Mouse (Mus musculus) midbrain, postnatal 0 days (tissue): Measurements from ENCODE around the gene Pgd. TPM values are rescaled to one million over a fixed set of nuclear protein-coding genes. Genes with fewer than 3 reads are reported as not detected.
A peak's percentile ranks its signal among the peaks of the same experiment; 100 is the strongest.

Source experiments
- ATAC-seq: fragments of 200-750 bp; cut with Nextera tagmentation; 2 replicates; pipeline ENCODE4 v1.8.0; 2017; ENCODE audit warnings: moderate number of reproducible peaks, mild to moderate bottlenecking, moderate TSS enrichment, moderate library complexity; ENCODE audit not compliant: low FRiP score
- DNase-seq: peaks from one replicate; pipeline ENCODE4 v3.0.0-alpha.2; 2015; ENCODE audit warnings: low spot score
- H3K27ac ChIP-seq: fragments of 300-500 bp; sonication (generic); 2 replicates; pipeline ENCODE4 v1.5.1; 2014; ENCODE audit warnings: low read depth, mild to moderate bottlenecking, low read length, mixed read lengths
- H3K27me3 ChIP-seq: fragments of 300-500 bp; sonication (generic); 2 replicates; pipeline ENCODE4 v1.6.1; 2014; ENCODE audit warnings: low read length, control low read depth, mixed read lengths; ENCODE audit not compliant: insufficient read depth
- H3K36me3 ChIP-seq: fragments of 300-500 bp; sonication (generic); 2 replicates; pipeline ENCODE4 v1.6.1; 2014; ENCODE audit warnings: low read length, control low read depth, mixed read lengths; ENCODE audit not compliant: insufficient read depth
- H3K4me1 ChIP-seq: fragments of 300-500 bp; sonication (generic); 2 replicates; pipeline ENCODE4 v1.6.1; 2014; ENCODE audit warnings: mild to moderate bottlenecking, control low read depth, antibody characterized with exemption, low read length, mixed read lengths; ENCODE audit not compliant: insufficient read depth
- H3K4me2 ChIP-seq: fragments of 300-500 bp; sonication (generic); 2 replicates; pipeline ENCODE4 v1.6.1; 2014; ENCODE audit warnings: low read depth, mild to moderate bottlenecking, low read length, mixed read lengths; ENCODE audit not compliant: poor library complexity, severe bottlenecking
- H3K4me3 ChIP-seq: fragments of 300-500 bp; sonication (generic); 2 replicates; pipeline ENCODE4 v1.5.1; 2014; ENCODE audit warnings: low read depth, mild to moderate bottlenecking, low read length, moderate library complexity
- H3K9ac ChIP-seq: fragments of 300-500 bp; sonication (generic); replicated peaks from 2 replicates; pipeline ENCODE4 v1.6.1; 2014; ENCODE audit warnings: mild to moderate bottlenecking, low read length, moderate library complexity, mixed read lengths; ENCODE audit not compliant: poor library complexity, severe bottlenecking
- H3K9me3 ChIP-seq: fragments of 300-500 bp; sonication (generic); 2 replicates; pipeline ENCODE4 v1.6.1; 2016; ENCODE audit warnings: low read length, control low read depth
- CTCF ChIP-seq: IDR thresholded peaks from 2 replicates; pipeline ENCODE4 v1.5.1; 2016; ENCODE audit warnings: antibody characterized with exemption, mild to moderate bottlenecking
- WGBS: fragments of 180-500 bp; shearing (Covaris S2); extraction: QIAGEN DNeasy Blood & Tissue Kit; methylation state at CpG from one replicate; pipeline ENCODE4 v1.1.7; 2014; 5-methylcytosine and 5-hydroxymethylcytosine counted together
- polyA plus RNA-seq: library from polyadenylated mRNA; unstranded; fragments of >200 nt; fragmentation: Nextera tagmentation; extraction: Ambion mirVana; gene quantifications from 2 replicates; pipeline ENCODE4 v1.2.1, GENCODE M21; 2015
- total RNA-seq: library from RNA; depleted of rRNA; stranded (reverse); fragments of >200 nt; gene quantifications from 2 replicates; pipeline ENCODE4 v1.2.3, GENCODE M21; 2014

The Pgd gene
- total and polyA plus RNA-seq, 2 experiments from 2014 or later, result 33.0 to 92.5 TPM

DNA sequence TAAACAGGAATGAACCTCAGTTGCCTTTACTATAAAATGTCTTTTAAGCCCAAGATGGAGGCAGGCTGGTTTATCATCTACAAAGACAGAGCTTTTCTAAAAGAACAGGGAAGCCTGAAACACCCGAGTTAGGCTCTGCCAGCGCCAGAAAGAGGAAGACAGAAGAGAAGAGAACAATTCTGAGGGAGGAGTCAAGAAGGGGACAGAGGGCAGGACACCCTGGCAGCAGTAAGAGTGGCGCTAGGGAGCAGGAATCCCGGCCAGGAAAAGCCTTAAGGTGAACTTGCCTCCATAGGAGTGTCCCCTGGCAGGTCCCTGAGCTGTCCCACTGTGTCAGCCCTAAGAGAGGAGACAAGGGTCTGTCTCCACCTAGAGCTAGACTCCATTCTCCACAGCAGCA is 23.0 kb downstream of the Pgd start:
- Histone ChIP-seq H3K4me2 (no peak overlapping the region), H3K4me1 (no peaks in the 10 kb centered on the region), H3K27me3 (no peaks in the 10 kb centered on the region), H3K27ac (no peak overlapping the region), H3K9me3 (no peaks in the 10 kb centered on the region), H3K4me3 (no peak overlapping the region), H3K36me3 (no peaks in the 10 kb centered on the region), H3K9ac (no peak overlapping the region)
- 41% methylated on average over 4 of the region's 4 CpGs for WGBS
- DNase-seq (no peak), ATAC-seq (no peak)
- no peak for TF ChIP-seq CTCF

DNA sequence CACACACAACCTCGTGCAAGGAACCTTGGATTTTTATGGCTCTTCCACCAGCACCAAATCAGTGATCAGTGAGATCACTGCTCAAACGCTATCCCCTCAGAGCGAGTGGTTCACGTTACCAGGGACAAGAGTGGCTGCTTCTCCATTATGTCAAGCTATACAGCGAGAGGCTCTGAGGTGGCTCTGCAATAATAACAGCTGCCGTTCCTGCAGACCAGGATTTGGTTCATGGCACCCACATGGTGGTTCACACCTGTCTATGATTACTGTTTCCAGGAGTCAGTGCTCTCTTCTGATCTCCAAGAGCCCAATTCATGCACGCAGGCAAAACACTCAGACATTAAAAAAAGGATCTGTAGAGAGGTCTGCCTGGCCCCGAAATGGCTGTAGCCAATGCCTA is 28.1 kb downstream of the Pgd start:
- 86% methylated on average over 8 of the region's 8 CpGs for WGBS
- TF ChIP-seq CTCF, result no peak
- H3K36me3 ChIP-seq, result no peaks in the 10 kb centered on the region
- H3K27me3 ChIP-seq, result no peaks in the 10 kb centered on the region
- no peak overlapping the region for H3K4me2 ChIP-seq
- ATAC-seq (no peak), DNase-seq (no peak)
- H3K9ac ChIP-seq, result no peak overlapping the region
- no peak overlapping the region for H3K4me3 ChIP-seq
- no peak overlapping the region for H3K27ac ChIP-seq
- H3K9me3 ChIP-seq, result no peaks in the 10 kb centered on the region
- H3K4me1 ChIP-seq, result peaks cover 4% of the 10 kb centered on the region; the same call in 1 of the 2 replicates

DNA sequence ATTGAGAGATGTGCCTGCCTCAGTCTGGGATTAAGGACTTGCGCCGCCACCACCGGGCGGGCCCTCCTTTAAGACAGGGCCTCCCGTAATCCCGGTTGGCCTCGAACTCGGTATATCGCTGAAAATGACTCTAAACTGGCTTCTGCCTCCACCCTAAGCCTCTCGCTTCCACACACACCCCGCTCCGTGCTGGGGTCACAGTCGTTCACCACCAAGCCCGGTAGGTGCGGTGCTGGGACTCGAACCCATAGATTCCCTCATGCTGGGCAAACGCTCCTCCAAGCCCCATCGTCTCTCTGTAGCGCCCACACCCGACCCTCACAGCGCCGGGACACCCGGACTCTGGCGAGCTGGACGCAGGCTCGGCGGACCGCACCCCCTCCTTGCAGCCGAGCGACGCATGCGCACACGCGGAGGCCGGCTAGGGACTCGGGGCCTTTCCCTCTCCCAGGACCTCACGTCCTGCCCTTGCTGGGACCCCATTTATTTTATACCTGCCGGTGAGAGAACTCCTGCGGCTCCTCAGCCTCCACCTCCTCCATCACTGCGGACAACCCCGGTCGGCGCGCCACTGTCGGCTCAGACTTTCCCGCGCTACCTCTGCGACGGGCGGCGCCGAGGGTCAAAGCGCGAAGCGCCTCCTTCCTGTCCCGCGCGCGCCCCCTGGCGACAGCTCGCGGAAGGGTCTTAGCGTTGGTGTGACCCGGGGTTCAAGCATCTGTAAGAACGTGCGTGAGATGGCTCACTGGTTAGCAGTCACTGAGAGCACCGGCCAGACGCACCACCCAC is 29.4 kb downstream of the Pgd start, which contains the start of gene Cenps:
Gene Cenps, minus strand, starts transcription at position 648 of the 789 bp plus-strand sequence.
- TF ChIP-seq CTCF, result peak; percentile 98

DNA sequence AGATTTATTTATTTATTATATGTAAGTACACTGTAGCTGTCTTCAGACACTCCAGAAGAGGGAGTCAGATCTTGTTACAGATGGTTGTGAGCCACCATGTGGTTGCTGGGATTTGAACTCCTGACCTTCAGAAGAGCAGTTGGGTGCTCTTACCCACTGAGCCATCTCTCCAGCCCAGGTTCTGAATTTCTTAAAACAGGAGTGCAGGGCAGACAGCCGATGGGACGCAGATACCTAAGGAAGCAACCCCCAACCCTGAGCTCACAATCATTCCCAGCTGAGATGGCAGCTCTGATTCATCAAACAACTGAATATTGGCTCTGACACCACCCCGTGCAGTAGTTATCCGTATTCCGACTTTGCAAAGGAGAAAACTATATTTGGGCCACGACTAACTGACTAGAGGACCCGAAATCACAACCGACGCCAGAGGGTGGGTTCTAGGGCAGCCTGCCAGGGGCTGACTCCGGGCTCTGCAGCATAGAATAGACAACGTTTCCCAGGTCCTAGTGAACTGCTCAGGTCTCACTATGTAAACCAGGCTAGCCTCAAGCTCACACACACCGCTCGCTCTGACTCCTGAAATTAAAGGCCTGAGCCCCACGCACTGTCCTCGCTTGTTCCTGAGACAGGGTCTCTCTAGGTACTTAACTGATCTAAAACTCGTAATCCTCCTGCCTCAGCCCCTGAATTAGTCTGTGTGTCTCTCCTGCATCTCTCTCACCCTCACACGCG is 30.3 kb downstream of the Pgd start:
- Histone ChIP-seq H3K27ac (no peak overlapping the region), H3K9ac (peak overlapping the region; percentile 75; the same call in 1 of the 2 replicates)
- no peak for ATAC-seq

More for the DNA sequence above, 29.4 kb downstream of the Pgd start, which contains the start of gene Cenps:
- H3K9ac ChIP-seq, result peak within 1 kb of the TSS; percentile 75
- H3K36me3 ChIP-seq, result no peaks in the 10 kb centered on the region
- peak within 1 kb of the TSS; percentile 62 for H3K4me3 ChIP-seq
- no peaks in the 10 kb centered on the region for H3K27me3 ChIP-seq
- peak within 1 kb of the TSS; percentile 60 for H3K4me2 ChIP-seq
- no peaks in the 10 kb centered on the region for H3K9me3 ChIP-seq
- ATAC-seq, result peak; percentile 86
- under 1% methylated on average over 68 of the region's 68 CpGs for WGBS
- peak within 1 kb of the TSS; percentile 38 for H3K27ac ChIP-seq
- peak; percentile 92 for DNase-seq
- peaks cover 4% of the 10 kb centered on the region; the same call in 1 of the 2 replicates for H3K4me1 ChIP-seq

DNA sequence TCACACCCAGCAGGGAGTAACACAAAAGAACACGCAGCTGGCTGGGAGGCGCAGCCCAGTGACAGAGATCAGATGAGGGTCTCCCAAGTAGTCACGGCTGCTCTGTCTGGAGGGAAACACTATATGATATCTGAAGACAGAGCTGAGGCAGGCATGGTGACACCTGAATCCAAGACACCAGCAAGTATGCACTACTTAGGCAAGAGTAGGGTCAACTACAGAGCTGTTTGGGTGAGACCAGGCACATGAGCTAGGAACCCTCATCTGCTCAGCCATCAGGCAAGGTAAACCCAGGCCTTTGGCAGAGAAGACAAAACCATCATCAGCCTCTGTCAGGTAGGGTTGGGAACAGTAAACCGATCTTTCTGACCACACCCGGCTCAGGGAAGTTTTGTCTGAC is 33.2 kb downstream of the Pgd start:
- no peak for TF ChIP-seq CTCF
- Histone ChIP-seq H3K36me3 (peaks cover 9% of the 10 kb centered on the region), H3K4me2 (no peak overlapping the region), H3K4me3 (no peak overlapping the region), H3K27ac (no peak overlapping the region), H3K27me3 (no peaks in the 10 kb centered on the region), H3K9ac (no peak overlapping the region), H3K9me3 (no peaks in the 10 kb centered on the region), H3K4me1 (peaks cover 4% of the 10 kb centered on the region; the same call in 1 of the 2 replicates)
- 86% methylated on average over 5 of the region's 5 CpGs for WGBS
- no peak for ATAC-seq
- no peak for DNase-seq

More for the DNA sequence above, 30.3 kb downstream of the Pgd start:
- no peaks in the 10 kb centered on the region for H3K9me3 ChIP-seq
- H3K4me1 ChIP-seq, result peaks cover 4% of the 10 kb centered on the region; the same call in 1 of the 2 replicates
- no peaks in the 10 kb centered on the region for H3K27me3 ChIP-seq
- peaks cover under 1% of the 10 kb centered on the region; the same call in 1 of the 2 replicates for H3K36me3 ChIP-seq
- DNase-seq, result no peak
- peak overlapping the region; percentile 60; the same call in 1 of the 2 replicates for H3K4me2 ChIP-seq
- H3K4me3 ChIP-seq, result peak overlapping the region; percentile 62
- TF ChIP-seq CTCF, result no peak
- WGBS, result 66% methylated on average over 18 of the region's 18 CpGs
